Mouse (Mus musculus): Measurements from ENCODE around the gene Atg16l2. TPM values are rescaled to one million over a fixed set of nuclear protein-coding genes. Genes with fewer than 3 reads are reported as not detected.

Gene Atg16l2
- polyA plus RNA-seq (2016; fragmentation: Nextera tagmentation; extraction: Ambion mirVana), result 18.8 and 21.8 TPM in 2 replicates

GRCm38 (mm10) chr7:101301881-101302456 lies at the start of gene Atg16l2:
Gene Atg16l2 (minus strand): TSS chr7:101302251.
- Histone ChIP-seq H3K4me1 (peaks cover 13% of the 10 kb centered on the region), H3K9me3 (no peaks in the 10 kb centered on the region), H3K27me3 (peaks cover 38% of the 10 kb centered on the region), H3K4me2 (peak within 1 kb of the TSS; percentile 88), H3K9ac (peak within 1 kb of the TSS; percentile 72), H3K36me3 (replicated peaks) (no peaks in the 10 kb centered on the region), H3K27ac (peak within 1 kb of the TSS; percentile 61), H3K4me3 (replicated peaks) (peak within 1 kb of the TSS; percentile 72)
- WGBS, result under 1% methylated on average over 39 of the region's 39 CpGs
- ATAC-seq (ENCODE audit: low FRiP score), result peak; percentile 97

- WGBS, result 21% methylated on average over 2 of the region's 2 CpGs
- H3K27me3 ChIP-seq, result peaks cover 23% of the 10 kb centered on the region
- H3K9me3 ChIP-seq, result no peaks in the 10 kb centered on the region
- no peak overlapping the region for H3K4me2 ChIP-seq
- H3K4me1 ChIP-seq, result peaks cover 23% of the 10 kb centered on the region
- no peak for ATAC-seq (ENCODE audit: low FRiP score)
- no peak overlapping the region for H3K9ac ChIP-seq
- no peak overlapping the region for H3K4me3 ChIP-seq (replicated peaks)
- no peak overlapping the region for H3K27ac ChIP-seq
- no peaks in the 10 kb centered on the region for H3K36me3 ChIP-seq (replicated peaks)
Measured at GRCm38 (mm10) chr7:101349861-101350260, 47.8 kb upstream of the Atg16l2 start.

- WGBS, result 5% methylated on average over 13 of the region's 13 CpGs
- peak; percentile 37; the same call in 1 of the 2 replicates for ATAC-seq (ENCODE audit: low FRiP score)
- Histone ChIP-seq H3K4me1 (peaks cover 23% of the 10 kb centered on the region), H3K4me3 (replicated peaks) (peak overlapping the region; percentile 48), H3K4me2 (peak overlapping the region; percentile 91), H3K27me3 (peaks cover 23% of the 10 kb centered on the region), H3K27ac (no peak overlapping the region), H3K36me3 (replicated peaks) (no peaks in the 10 kb centered on the region), H3K9ac (peak overlapping the region; percentile 53), H3K9me3 (no peaks in the 10 kb centered on the region)
Measured at GRCm38 (mm10) chr7:101348312-101348711, 46.3 kb upstream of the Atg16l2 start.

GRCm38 (mm10) chr7:101347767-101348270 lies 45.8 kb upstream of the Atg16l2 start, which contains the start of gene Arap1:
Gene Arap1 (plus strand): TSS chr7:101348067.
- Histone ChIP-seq H3K9ac (peak within 1 kb of the TSS; percentile 53), H3K9me3 (no peaks in the 10 kb centered on the region), H3K4me2 (peak within 1 kb of the TSS; percentile 91), H3K36me3 (replicated peaks) (no peaks in the 10 kb centered on the region), H3K27me3 (peaks cover 23% of the 10 kb centered on the region), H3K4me3 (replicated peaks) (peak within 1 kb of the TSS; percentile 48), H3K27ac (no peak within 1 kb of the TSS), H3K4me1 (peaks cover 23% of the 10 kb centered on the region)
- peak; percentile 78 for ATAC-seq (ENCODE audit: low FRiP score)
- under 1% methylated on average over 35 of the region's 35 CpGs for WGBS

- WGBS, result 65% methylated on average over 2 of the region's 2 CpGs
- Histone ChIP-seq H3K9ac (no peak overlapping the region), H3K27me3 (peaks cover 23% of the 10 kb centered on the region), H3K36me3 (replicated peaks) (no peaks in the 10 kb centered on the region), H3K4me2 (no peak overlapping the region), H3K4me1 (peaks cover 23% of the 10 kb centered on the region), H3K9me3 (no peaks in the 10 kb centered on the region), H3K4me3 (replicated peaks) (no peak overlapping the region), H3K27ac (no peak overlapping the region)
- ATAC-seq (ENCODE audit: low FRiP score), result no peak
Measured at GRCm38 (mm10) chr7:101346991-101347390, 44.9 kb upstream of the Atg16l2 start.

GRCm38 (mm10) chr7:101344892-101345291 lies 42.8 kb upstream of the Atg16l2 start:
- no peak overlapping the region for H3K9ac ChIP-seq
- 66% methylated on average over 4 of the region's 4 CpGs for WGBS
- peaks cover 20% of the 10 kb centered on the region for H3K27me3 ChIP-seq
- H3K9me3 ChIP-seq, result no peaks in the 10 kb centered on the region
- no peak overlapping the region for H3K4me2 ChIP-seq
- H3K36me3 ChIP-seq (replicated peaks), result no peaks in the 10 kb centered on the region
- H3K4me3 ChIP-seq (replicated peaks), result no peak overlapping the region
- H3K4me1 ChIP-seq, result peaks cover 21% of the 10 kb centered on the region
- ATAC-seq (ENCODE audit: low FRiP score), result no peak
- no peak overlapping the region for H3K27ac ChIP-seq

GRCm38 (mm10) chr7:101343135-101343534 lies 41.1 kb upstream of the Atg16l2 start:
- no peaks in the 10 kb centered on the region for H3K36me3 ChIP-seq (replicated peaks)
- H3K4me1 ChIP-seq, result peaks cover 10% of the 10 kb centered on the region
- no peak overlapping the region for H3K4me3 ChIP-seq (replicated peaks)
- WGBS, result 78% methylated on average over 7 of the region's 7 CpGs
- no peak overlapping the region for H3K4me2 ChIP-seq
- no peak for ATAC-seq (ENCODE audit: low FRiP score)
- H3K9ac ChIP-seq, result no peak overlapping the region
- no peak overlapping the region for H3K27ac ChIP-seq
- peaks cover 4% of the 10 kb centered on the region for H3K27me3 ChIP-seq
- no peaks in the 10 kb centered on the region for H3K9me3 ChIP-seq

GRCm38 (mm10) chr7:101341405-101341804 lies 39.4 kb upstream of the Atg16l2 start:
- peaks cover 4% of the 10 kb centered on the region; the same call in 1 of the 2 replicates for H3K4me1 ChIP-seq
- H3K27ac ChIP-seq, result no peak overlapping the region
- no peak for ATAC-seq (ENCODE audit: low FRiP score)
- no peak overlapping the region for H3K4me2 ChIP-seq
- WGBS, result 77% methylated on average over 6 of the region's 6 CpGs
- no peak overlapping the region for H3K4me3 ChIP-seq (replicated peaks)
- H3K27me3 ChIP-seq, result no peaks in the 10 kb centered on the region
- H3K9me3 ChIP-seq, result no peaks in the 10 kb centered on the region
- no peak overlapping the region for H3K9ac ChIP-seq
- H3K36me3 ChIP-seq (replicated peaks), result no peaks in the 10 kb centered on the region

- Histone ChIP-seq H3K9me3 (no peaks in the 10 kb centered on the region), H3K36me3 (replicated peaks) (no peaks in the 10 kb centered on the region), H3K4me3 (replicated peaks) (no peak overlapping the region), H3K9ac (no peak overlapping the region), H3K4me2 (no peak overlapping the region), H3K27ac (no peak overlapping the region), H3K4me1 (peaks cover 1% of the 10 kb centered on the region; the same call in 1 of the 2 replicates), H3K27me3 (no peaks in the 10 kb centered on the region)
- WGBS, result 84% methylated on average over 3 of the region's 3 CpGs
- no peak for ATAC-seq (ENCODE audit: low FRiP score)
Measured at GRCm38 (mm10) chr7:101337401-101337800, 35.4 kb upstream of the Atg16l2 start.

GRCm38 (mm10) chr7:101336686-101337085 lies 34.6 kb upstream of the Atg16l2 start:
- WGBS, result 89% methylated on average over 3 of the region's 3 CpGs
- Histone ChIP-seq H3K27ac (no peak overlapping the region), H3K9me3 (no peaks in the 10 kb centered on the region), H3K4me2 (no peak overlapping the region), H3K4me1 (peaks cover 2% of the 10 kb centered on the region; the same call in 1 of the 2 replicates), H3K4me3 (replicated peaks) (no peak overlapping the region), H3K36me3 (replicated peaks) (no peaks in the 10 kb centered on the region), H3K27me3 (no peaks in the 10 kb centered on the region), H3K9ac (no peak overlapping the region)
- ATAC-seq (ENCODE audit: low FRiP score), result no peak

- Histone ChIP-seq H3K9me3 (no peaks in the 10 kb centered on the region), H3K4me1 (peaks cover 2% of the 10 kb centered on the region), H3K27me3 (no peaks in the 10 kb centered on the region), H3K9ac (no peak overlapping the region), H3K4me3 (replicated peaks) (no peak overlapping the region), H3K27ac (no peak overlapping the region), H3K36me3 (replicated peaks) (no peaks in the 10 kb centered on the region), H3K4me2 (no peak overlapping the region)
- 88% methylated on average over 2 of the region's 2 CpGs for whole genome bisulfite sequencing
- no peak for ATAC-seq (ENCODE audit: low FRiP score)
Measured at GRCm38 (mm10) chr7:101335228-101335627, 33.2 kb upstream of the Atg16l2 start.

GRCm38 (mm10) chr7:101332045-101332831 lies 30.2 kb upstream of the Atg16l2 start:
- 84% methylated on average over 5 of the region's 5 CpGs for WGBS
- ATAC-seq (ENCODE audit: low FRiP score), result no peak
- H3K4me1 ChIP-seq, result peaks cover 14% of the 10 kb centered on the region

More at GRCm38 (mm10) chr7:101332045-101332831, 30.2 kb upstream of the Atg16l2 start:
- Histone ChIP-seq H3K9me3 (no peaks in the 10 kb centered on the region), H3K9ac (no peak overlapping the region), H3K27me3 (no peaks in the 10 kb centered on the region), H3K4me2 (no peak overlapping the region), H3K4me3 (replicated peaks) (no peak overlapping the region), H3K27ac (no peak overlapping the region), H3K36me3 (replicated peaks) (no peaks in the 10 kb centered on the region)

All from forebrain, embryonic 12.5 days (tissue).